Mouse (Mus musculus) adrenal gland (tissue): Measurements from ENCODE around the gene Eml4.

ENCODE experiments used
- intact Hi-C: fragments of 180-260 bp; cut with DNase I; formaldehyde crosslinking; loops from one replicate; pipeline ENCODE4 v1.15.1; 2025

Gene Eml4

DNA sequence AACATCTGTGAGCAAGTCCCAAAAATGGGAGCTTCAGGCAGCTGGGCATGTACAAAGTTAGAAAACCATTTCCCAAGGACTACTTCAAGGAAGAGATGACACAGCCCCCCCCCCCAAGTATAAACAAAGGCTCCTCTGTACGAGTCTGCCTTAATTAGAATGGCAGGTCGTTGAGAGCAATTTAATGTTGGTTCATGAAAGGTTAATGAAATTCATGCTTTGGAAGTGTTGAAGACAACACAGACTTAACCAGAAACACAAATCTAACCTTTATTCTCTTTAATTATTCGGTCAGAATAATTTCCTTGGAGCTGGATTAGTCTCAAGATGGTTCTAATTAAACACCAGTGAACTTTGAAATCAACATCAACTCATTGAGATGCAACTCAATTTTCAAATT is 137.0 kb downstream of the Eml4 start:
- intact Hi-C loops: no loop called here

DNA sequence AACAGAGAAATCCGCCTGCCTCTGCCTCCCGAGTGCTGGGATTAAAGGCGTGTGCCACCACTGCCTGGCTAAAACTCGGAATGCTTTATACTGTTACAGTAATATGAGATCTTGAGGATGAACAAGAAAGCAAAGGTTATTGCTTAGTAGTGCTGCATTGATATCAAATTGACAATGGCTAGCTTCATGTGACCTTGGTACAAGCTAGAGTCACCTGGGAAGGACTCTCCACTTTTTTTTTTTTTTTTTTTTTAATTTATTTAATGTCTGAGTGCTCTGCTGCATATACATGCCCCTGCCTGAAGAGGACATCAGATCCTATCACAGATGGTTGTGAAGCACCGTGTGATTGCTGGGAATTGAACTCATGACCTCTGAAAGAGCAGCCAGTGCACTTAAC is 148.2 kb downstream of the Eml4 start:
- intact Hi-C loops: no loop called here

DNA sequence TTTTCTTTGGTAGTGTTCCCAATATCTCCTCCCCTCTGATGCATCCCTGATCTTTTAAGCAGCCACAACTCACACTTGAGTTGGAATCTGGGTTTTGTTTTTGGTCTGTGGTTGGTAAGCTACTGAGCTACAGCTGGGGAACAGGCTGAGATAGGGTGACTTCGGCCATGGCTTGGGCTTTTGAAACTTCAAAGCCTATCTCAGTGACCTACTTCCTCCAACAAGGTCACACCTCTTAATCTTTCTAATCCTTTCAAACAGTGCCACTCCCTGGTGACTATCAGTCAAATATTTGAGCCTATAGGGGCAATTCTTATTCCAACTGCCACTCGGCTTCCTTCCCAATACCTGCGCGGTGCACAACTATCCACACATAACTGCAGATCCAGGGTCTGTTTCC is 149.0 kb downstream of the Eml4 start:
- intact Hi-C loops: no loop called here

DNA sequence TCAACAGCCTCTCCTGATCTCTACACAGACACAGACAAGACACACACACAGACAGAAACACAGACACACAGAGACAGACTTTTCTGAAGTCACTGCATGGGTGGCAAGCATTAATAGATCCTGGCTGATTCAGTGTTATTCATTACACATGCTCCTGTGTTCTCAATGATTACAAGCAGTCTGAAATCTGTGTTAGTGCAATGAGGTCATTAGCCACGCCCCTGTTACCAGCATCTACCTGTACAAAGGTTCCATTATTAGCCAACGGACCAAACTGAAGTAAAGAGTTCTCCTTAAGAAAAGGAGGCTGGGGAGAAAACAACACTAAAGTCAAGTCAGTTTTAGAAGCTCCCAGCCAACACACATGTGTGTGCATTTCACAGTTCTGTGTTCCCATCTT is 153.0 kb downstream of the Eml4 start:
- intact Hi-C loops: no loop called here

DNA sequence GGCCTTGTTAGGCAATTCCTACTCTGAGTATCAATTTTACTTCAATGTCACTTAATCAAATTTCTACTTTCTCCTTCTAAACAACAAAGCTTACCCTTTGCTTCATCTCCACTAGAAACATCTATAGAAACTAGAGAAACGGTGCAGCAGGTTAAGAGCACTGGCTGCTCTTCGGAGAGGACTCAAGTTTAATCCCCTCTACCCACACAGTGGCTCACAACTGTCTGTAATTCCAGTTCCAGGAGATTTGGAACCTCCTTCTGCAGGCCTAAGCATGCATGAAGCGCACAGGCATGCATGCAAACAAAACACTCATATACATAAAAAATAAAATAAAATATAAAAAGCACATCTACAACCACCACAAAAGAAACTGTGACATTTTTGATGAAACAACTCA is 161.4 kb downstream of the Eml4 start:
- intact Hi-C loops: no loop called here

DNA sequence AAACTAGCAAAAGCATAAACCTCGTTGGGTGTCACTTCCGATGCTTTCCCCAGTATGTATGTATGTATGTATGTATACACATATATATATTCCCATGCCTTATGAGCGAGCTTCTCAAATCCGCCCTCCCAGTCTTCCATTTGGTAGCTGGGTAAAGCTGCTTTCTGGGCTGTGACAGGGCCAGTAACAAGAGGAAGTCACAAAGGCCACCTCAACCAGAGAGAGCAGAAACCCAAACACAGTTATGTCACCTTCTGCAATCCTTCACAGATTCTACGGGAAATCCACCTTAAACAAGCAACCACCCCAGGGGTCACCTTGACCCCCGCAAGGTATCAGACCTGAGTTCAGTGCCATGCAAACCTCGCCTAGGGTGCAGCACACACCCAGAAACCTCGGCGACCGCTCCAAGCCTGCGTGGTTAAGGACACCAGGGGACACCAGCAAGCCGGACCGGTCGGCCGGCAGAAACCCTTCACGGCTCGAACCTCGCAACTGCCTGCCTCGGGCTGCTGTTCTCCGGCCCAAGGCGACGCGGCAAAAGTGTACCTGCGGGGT is 163.0 kb downstream of the Eml4 start:
- intact Hi-C loops: no loop called here

DNA sequence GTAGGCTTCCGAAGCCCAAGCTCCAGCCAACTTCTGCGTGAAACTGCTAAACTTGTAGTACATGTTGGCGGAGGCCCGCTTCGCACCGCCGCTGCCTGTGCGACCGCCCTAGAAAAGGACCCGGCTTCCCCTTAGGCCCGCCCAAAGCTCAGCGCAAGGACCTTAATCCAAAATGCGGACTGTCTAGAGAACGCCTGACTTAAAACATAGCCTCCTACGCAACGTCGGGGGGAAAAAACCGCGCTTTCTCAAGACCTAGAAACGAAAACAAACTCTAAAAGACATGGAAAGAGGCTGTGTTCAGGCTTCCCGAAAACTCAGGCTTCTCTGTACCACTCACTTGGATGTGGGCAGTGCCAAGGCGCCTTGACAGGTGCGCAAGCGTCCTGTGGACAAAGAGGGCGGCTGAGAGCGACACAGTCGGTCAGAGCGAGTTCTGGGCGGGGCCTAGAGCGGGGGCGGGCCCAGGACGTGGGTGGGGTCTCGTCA is 163.5 kb downstream of the Eml4 start:
- intact Hi-C loops: no loop called here

DNA sequence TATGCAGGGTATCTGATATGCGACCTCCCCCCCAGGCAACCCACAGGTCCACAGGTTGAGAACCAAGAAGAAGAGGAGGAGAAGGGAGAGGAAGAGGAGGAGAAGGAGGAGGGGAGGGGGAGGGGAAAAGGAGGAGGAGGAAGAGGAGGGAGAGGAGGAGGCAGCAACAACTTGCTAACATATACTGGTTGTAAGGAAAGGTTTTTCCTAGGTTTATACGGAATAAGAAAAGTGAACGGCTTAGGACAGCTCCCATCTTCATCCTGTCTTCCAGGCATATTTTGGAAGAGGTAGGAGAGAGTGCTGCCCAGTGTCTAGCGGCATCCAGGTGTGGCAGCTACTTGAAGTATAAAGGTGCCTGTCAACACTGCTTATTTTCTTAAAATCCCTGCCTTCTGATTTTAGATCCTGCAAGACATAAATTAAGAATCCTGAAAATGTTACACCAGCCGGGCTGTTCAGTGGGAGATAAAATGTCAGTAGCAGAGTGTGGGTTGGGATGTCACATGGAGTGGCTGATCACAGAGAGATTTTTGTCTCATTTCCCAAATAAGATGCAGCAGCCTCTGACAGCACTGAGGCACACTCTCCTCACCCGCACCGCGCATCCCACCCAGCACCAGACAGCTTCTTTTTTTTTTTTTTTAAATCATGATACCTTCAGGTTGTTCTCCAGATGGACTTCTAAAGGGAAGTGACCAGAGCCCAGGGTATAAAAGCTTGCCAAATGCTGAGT is 166.7 kb downstream of the Eml4 start, which contains the start of gene Cox7a2l:
TSS of gene Cox7a2l (minus strand) at position 51 of the 736 bp plus-strand sequence.
- intact Hi-C loops: no loop called here

DNA sequence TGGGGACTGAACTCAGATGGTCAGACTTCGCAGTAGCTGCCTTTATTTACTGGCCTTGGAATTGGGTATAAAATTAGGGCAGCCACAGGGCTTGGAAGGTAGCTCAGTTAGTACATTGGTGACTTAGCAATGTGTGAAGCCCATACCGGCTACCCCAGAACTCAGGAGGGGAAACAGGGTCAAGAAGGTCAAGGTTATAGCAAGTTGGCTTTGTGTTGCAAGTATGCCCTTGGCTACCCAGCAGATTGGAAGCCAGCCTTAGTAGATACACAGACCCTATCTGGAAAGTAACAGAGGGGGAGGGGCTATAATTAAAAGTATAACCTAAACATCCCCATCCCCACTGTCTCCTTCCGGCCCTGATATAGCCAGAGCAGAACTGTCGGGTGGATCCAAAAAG is 171.2 kb downstream of the Eml4 start:
- intact Hi-C loops: no loop called here

DNA sequence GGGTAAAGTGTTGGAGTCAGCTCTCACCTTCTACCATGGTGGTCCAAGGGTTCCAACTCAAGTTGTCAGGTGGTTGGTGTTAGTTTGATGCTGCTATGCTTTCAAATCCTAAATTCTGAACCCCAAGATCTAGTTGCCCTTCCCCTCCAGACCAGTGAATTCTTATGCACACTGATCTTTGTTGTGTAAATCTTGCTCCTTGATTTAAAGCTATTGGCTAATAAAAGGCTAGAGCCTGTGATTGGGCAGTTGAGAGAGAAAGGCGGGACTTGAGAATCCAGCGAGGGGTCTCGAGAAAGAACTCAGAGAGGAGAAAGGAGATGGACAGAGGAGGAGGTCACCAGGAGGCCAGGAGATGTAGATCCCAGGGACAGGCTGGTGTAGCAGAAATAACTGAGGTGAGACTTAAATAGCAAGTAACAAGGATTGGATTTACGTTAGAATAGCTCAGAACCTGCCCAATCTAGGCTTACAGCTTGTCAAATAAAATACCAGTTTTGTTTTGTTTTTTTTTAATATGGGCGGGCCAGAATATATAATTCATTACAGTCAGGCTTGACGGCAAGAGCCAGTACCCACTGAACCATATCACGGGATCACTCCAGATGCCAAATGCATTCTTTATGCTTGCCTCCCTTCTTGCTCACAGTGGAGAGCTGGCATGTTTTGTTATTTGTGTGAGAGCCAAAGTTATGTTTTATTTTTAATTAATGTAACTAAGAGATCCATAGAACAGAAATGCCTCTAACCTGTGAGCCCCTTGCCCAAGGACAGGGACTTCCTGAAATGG is 172.1 kb downstream of the Eml4 start:
- intact Hi-C loops: no loop called here

DNA sequence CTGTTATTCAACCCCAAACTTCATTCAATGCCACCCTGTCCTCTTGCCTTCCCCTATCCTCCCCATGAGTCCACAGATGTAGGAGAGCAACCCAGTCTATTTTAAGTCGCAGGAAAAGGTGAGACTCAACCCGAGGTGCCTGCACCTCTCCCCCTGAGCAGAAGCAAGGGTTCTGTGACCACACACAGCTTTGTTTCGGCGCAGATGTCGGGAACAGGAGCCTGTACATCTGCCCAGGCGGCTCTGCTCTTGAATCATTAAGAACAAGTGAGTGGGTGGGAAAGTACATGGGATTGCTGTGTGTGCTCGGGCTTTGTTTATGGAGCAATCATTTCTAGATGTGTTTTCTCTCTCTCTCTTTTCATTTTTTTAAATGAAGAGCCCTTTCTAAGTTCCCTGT is 174.0 kb downstream of the Eml4 start:
- intact Hi-C loops: no loop called here

DNA sequence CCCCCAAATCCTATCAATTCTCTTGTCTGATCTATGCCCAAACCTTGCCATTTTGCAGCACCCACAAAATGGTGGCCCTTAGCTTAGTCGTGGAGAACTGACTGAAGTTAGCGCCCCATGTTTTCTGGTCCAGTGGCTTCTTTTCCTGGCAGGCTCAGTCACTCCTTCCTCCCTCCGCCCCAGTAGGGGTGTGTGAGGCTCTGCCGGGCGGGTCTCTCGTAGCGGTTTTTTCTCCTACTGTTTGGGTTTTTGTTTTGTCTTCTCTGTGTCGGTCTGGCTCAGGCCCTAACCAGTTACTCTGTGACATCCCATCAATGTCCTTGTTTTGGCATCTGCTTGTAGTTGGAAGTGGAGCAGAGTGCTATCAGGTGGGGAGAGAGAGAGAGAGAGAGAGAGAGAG is 174.9 kb downstream of the Eml4 start:
- intact Hi-C loops: no loop called here

DNA sequence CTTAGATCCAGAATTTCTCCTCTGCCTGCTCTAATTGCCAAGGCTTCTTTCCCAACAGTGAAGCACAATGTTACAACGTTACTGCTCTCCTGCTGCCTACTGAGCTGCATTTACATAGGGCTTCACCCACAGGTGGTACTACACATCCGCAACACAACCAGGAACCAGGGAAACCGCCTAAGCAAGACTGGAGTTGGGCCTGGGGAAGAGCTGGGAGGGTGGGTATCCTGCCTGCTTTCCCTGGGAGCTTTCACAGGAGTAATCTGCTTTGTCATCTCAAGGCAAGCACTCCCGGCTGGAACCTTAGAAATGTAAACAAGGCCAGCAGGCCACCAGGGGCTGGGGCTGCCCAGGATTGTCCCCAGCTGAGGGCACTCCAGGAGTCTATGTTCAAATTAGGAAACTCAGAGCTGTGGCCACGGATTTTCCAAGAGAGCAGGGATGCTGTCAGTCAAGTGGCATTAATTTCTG is 175.4 kb downstream of the Eml4 start:
- intact Hi-C loops: no loop called here

DNA sequence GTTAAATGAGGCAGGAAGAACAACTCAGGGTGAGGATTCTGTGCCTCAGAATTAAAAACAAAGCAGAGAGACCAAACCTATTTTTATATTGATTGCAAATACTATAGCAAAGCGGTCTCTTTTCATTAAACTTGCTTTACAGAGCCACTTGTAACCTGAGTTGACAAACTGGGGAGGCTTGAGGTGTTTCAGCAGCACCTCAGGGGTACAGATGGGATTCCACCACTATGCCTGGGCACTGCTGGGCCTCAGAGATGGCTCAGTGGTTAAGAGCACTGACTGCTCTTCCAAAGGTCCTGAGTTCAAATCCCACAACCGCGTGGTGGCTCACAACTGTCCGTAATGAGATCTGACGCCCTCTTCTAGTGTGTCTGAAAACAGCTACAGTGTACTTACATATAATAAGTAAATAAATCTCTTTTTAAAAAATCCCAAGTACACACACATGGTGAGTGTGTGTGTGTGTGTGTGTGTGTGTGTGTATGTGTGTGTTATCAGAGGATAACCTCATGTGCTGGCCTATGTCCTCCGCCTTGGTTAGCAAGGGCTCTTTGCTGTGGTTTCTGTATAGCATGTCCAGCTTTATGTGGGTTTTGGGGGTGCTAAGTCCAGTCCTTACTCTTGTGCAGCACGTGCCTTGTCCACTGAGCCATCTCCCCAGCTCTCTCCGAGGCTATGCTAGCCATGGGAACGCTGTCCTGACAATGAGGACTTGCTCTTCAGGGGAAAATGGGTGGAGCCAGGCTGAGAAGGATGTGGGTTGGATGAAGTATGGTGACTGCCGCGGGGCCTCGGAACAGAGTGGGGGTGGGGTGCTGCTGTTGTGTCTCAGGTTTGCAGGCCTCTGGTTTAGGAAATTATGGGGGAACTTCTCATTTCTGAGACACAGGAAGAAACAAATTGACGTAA is 176.1 kb downstream of the Eml4 start:
- intact Hi-C loops: no loop called here

DNA sequence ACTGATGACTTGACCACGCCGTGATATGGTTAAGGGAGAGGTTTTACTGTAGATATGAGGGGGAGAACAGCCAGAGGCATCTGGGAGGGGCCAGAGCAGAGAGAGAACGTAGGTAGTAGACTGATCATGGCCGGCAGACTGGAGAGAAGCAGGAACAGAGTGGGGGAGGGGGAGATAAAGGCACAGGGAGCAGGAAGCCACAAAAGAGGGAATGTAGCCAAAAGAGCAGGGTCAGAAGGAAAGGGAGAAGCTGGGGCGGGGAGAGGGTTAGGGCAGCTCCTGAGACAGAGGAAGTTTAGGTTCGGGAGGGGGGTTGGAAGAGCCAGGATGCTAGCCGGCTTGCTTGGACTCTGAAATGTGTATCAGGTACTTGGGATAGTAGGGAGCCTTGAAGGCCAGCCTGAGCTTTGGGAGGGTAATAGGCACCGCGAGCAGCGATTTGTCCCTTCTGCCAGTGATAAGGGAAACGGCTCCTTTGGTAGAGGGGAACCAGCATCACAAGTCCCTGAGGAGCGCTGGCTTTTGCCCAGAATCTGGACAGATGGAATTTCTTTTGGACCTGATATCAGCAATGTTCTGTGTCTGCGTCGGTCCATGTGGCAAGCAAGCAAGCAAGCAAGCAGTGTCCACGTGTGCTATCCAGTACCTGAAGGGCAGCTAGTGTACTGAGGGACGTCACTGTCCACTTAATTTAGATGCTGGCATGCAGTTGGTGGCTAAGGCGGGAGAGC is 177.1 kb downstream of the Eml4 start:
- intact Hi-C loops: no loop called here
